Comparison of ENCODE assay signal across 19 mouse cellular contexts in the genomic region with DNA sequence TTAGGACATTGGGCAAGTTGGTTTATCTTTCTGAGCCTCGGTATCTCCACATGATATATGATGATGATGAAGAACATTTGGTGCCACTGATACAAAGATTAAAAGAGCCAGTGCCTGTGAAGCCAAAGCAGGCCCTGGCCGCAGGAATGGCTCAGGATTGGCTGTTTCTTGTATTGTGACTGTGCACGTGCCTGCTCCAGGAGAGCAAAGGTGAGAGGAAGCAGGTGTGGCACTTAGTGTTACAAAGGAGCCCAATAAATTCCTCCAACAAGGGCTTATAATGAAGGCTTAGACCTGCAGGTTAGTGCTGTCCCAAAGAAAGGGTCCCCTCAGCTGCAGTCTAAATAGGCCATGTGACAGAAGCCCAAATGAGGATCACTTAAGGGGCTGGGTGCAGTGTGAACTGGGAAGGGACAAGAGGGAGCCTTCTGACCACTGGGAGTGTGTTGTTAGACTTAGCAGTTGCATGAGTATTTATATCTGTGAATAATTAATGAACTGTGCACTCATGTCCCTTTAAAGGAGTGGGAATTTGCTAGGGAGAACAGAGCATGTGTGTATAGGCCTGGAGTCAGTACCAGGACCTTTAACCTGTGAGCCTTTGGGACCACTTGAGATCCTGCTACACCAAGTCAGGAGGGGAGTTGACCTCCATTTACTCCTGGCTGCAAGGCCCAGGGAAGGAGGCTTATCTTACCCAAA. TPM values are rescaled to one million over a fixed set of nuclear protein-coding genes. Genes with fewer than 3 reads are reported as not detected.
"Had no signal": no experiment of that assay in that cellular context is flagged by ENCODE, and none has a peak within 500 bp of the region (broad histone marks: within the 10 kb centered on the region; RNA-seq: fewer than 3 reads in every experiment).

No protein-coding gene starts in this region.

- H3K9me3 ChIP-seq: limb, embryonic 12.5 days; liver, embryonic 12.5 days; lung, embryonic 15.5 days; megakaryocyte, embryonic 14.5 days; midbrain, embryonic 15.5 days; neural tube, embryonic 12.5 days; stomach, embryonic 15.5 days had no signal

- H3K4me1 ChIP-seq: neural tube, embryonic 12.5 days had no signal

- H3K27ac ChIP-seq: lung, embryonic 15.5 days; macrophage; midbrain, embryonic 15.5 days; neural tube, embryonic 12.5 days; stomach, embryonic 15.5 days had no signal

- DNase-seq: kidney, adult 9 months; kidney, postnatal 10 days; kidney, postnatal 4 days had no signal

- H3K27me3 ChIP-seq: limb, embryonic 12.5 days; liver, embryonic 12.5 days; lung, embryonic 15.5 days; megakaryocyte, embryonic 14.5 days; midbrain, embryonic 15.5 days; neural tube, embryonic 12.5 days; stomach, embryonic 15.5 days had no signal

- H3K4me3 ChIP-seq: limb, embryonic 12.5 days; liver, embryonic 12.5 days; lung, embryonic 15.5 days; megakaryocyte, embryonic 14.5 days; midbrain, embryonic 15.5 days; neural tube, embryonic 12.5 days; stomach, embryonic 15.5 days had no signal

- H3K4me2 ChIP-seq: limb, embryonic 12.5 days; liver, embryonic 12.5 days; lung, embryonic 15.5 days; midbrain, embryonic 11.5 days; midbrain, embryonic 15.5 days; neural tube, embryonic 12.5 days; stomach, embryonic 15.5 days had no signal

- ATAC-seq: hindbrain, embryonic 16.5 days; inflammation-experienced regulatory T-cells, adult 6 months; liver, embryonic 12.5 days; midbrain, embryonic 15.5 days had no signal

- H3K9ac ChIP-seq: limb, embryonic 12.5 days; liver, embryonic 12.5 days; lung, embryonic 15.5 days; midbrain, embryonic 15.5 days; neural tube, embryonic 12.5 days; stomach, embryonic 15.5 days had no signal

RNA-seq across cellular contexts. Expression of gene 1600014C23Rik, which starts 34.5 kb away (rescaled TPM):
- total RNA-seq: left cerebral cortex, postnatal 36 days; monocyte, adult 5-6 weeks; neutrophil, adult 5-6 weeks had no signal
- polyA plus RNA-seq: inflammation-experienced regulatory T-cells, adult 6 months; limb, embryonic 12.5 days; liver, embryonic 12.5 days; liver, embryonic 16.5 days; lung, embryonic 15.5 days; macrophage; neural tube, embryonic 12.5 days; spleen, adult 2 months; stomach, embryonic 15.5 days had no signal

RNA-seq across cellular contexts. Expression of gene Capn11, which starts 40.1 kb away (rescaled TPM):
- total RNA-seq: monocyte, adult 5-6 weeks had no signal
- polyA plus RNA-seq: inflammation-experienced regulatory T-cells, adult 6 months; spleen, adult 2 months had no signal
